Mouse (Mus musculus) cerebellum, adult 11-12 months (tissue): ENCODE measurements around the gene Zfp94.
"Not testable (repeated sequence)": the region's sequence is repeated elsewhere in the genome, so short reads cannot be mapped to it uniquely, and the experiment has no call there.

Experiments used
- DNase-seq: peaks from one replicate; pipeline ENCODE4 v3.0.0; 2022

Zfp94 gene

GRCm38 (mm10) chr7:24315726-24316566 is 520 bp downstream of the Zfp94 start:
- peak; percentile 64 for DNase-seq

DNA sequence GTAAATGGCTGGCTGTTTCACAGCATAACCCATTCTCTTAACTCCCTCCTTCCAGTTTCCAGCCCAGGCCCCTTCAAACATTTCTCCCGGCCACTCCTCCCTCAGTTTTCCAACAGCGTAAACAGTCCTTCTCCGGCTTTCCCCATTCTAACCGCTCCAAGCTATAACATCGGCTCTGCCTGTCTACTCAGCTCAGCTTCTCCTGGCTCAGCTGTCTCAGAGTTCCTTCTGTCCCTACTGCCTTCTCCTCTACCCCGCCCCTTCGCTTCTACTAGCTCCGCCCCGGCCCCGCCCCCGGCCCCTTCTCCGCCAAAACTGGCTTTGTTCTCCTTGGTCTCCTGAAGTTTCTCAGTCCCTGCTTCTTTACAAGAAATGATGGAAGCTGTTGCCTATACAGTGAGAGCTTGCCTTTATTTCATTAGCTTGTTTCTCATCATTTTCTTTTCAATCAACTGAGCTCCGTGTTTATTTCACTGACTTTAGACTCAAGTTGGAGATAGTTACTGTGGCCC is 15.6 kb downstream of the Zfp94 start, which contains the start of gene Zfp61:
Zfp61 (minus strand) TSS at position 462 of the 512 bp plus-strand sequence.
- no peak for DNase-seq

DNA sequence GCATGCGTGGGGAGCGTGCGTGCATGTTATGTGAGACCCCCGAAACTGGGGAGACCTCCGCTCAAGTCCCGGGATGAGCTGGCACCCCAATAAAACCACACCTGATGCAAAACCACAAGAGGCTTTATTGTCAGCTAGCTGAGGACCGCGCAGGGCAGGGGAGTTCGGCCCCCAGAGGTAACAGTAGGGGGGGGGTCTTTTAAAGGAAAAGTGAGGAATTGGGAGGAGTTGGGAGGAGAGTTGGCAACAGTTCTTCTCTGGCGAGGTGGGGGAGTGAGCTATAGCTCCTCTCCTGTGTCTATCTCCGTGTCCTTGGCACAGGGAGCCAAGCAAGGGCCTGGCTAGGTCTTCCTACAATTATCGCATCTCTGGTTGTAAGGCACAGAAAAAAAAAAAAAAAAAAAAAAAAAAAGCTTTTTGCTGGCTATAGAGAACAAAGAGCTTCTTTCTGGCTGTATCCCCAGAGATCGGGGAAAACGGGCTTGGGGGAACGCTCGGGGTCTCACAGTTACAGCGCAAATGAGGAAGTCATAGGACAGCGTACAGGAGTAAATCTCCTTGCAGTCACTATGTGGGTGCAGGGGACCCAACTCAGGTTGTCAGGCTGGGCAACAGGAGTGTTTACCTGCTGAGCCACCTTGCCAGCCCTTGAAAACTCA is 16.5 kb downstream of the Zfp94 start:
- DNase-seq, result peak; percentile 73

- peak; percentile 87 for DNase-seq
Observed at GRCm38 (mm10) chr7:24298973-24299708, 17.3 kb downstream of the Zfp94 start.

DNA sequence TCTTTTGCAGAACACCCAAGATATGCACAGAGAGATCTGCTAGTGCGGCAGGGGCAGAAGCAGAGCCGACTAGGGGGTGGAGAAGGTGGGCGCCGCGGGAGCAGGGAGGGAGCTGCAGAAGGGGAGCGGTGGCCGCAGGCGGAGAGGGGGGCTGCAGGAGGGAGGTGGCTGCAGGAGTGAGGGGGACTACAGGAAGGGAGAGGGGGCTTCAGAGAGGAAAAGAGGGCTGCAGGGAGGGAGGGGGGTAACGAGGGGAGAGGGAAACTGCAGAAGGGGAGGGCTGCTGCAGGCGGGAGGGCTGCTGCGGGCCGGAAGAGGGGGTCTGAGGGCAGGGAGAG is 17.9 kb downstream of the Zfp94 start:
- DNase-seq, result peak; percentile 51

DNA sequence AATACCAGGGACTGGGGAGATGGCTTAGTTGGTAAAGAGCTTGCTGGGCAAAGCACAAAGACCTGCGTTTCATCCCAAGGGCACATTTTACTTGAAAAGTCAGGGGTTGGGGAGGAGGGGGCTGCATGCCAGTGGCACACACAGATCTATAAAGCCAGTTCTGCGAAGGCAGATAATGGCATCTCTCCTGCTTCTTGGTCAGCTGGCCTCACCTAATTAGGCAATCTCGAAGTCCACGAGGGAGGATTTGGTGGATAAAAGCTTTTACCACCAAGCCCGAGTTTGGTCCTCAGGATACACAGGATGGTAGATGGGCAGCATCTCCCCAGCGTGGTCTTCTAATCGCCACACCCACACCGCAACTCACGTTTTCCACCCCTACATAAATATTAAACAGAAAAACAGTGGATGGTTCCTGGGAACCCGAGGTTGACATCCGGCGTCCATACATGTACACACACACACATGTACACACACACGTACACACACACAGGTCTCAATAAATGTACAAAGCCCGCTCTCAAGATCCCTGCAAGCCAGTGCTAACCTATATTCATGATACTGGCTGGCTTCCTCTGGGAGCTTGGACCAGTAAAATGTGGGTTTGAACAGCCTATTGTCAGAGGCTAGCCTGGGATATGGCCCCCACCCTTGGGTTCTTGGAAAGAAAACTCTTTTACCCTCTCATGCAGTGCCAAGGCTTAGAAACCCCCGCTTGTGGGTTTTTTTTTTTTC is 18.9 kb downstream of the Zfp94 start:
- no peak for DNase-seq

GRCm38 (mm10) chr7:24296386-24296785 is 20.1 kb downstream of the Zfp94 start:
- DNase-seq, result no peak

DNA sequence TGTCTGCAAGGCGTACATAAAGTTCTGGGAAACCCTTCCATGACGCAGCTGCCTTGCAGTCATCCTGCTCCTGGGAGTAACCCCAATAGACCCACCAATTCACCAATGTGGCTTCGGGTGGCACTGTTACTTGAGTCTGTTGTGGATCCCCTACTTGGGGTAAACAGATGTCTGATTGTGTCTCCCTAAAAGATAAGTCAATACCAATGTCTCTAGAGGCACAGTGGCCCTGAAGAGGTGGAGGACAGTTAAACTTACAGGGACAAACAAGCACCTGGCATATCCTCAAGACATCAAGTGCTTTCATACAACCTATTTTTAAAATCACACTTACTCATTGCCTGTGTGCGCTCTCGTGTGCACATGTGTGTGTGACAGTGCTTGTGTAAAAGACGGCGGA is 21.1 kb downstream of the Zfp94 start:
- no peak for DNase-seq

- DNase-seq, result no peak
Observed at GRCm38 (mm10) chr7:24294763-24295162, 21.7 kb downstream of the Zfp94 start.

- no peak for DNase-seq
Observed at GRCm38 (mm10) chr7:24293061-24293851, 23.2 kb downstream of the Zfp94 start.

- DNase-seq, result no peak
Observed at GRCm38 (mm10) chr7:24291387-24292090, 24.9 kb downstream of the Zfp94 start.

GRCm38 (mm10) chr7:24290106-24290693 is 26.3 kb downstream of the Zfp94 start:
- DNase-seq, result no peak

GRCm38 (mm10) chr7:24288512-24288911 is 28.0 kb downstream of the Zfp94 start:
- no peak for DNase-seq

GRCm38 (mm10) chr7:24287670-24288069 is 28.8 kb downstream of the Zfp94 start:
- no peak for DNase-seq

DNA sequence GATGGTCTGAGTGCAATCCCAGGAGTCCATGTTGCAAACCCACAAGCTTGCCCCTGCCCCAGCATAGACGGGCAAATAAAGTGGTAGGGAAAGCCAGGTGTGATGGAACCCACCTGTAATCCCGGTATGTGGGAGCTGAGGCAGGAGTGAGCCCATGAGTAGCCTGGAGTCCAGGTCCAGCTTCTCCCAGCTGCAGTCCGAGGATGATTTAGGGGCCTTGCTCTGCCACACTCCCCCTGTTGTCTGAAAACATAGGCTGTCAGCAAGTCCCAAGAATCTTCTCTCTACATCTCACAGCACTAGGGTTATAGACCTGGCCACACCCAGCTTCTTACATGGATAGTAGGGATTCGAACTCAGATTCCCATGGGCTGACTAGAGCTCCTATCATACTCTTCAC is 29.6 kb downstream of the Zfp94 start:
- DNase-seq, result no peak

- no peak for DNase-seq
Observed at GRCm38 (mm10) chr7:24286090-24286489, 30.4 kb downstream of the Zfp94 start.

- no peak for DNase-seq
Observed at GRCm38 (mm10) chr7:24280858-24281145, 35.7 kb downstream of the Zfp94 start.

DNA sequence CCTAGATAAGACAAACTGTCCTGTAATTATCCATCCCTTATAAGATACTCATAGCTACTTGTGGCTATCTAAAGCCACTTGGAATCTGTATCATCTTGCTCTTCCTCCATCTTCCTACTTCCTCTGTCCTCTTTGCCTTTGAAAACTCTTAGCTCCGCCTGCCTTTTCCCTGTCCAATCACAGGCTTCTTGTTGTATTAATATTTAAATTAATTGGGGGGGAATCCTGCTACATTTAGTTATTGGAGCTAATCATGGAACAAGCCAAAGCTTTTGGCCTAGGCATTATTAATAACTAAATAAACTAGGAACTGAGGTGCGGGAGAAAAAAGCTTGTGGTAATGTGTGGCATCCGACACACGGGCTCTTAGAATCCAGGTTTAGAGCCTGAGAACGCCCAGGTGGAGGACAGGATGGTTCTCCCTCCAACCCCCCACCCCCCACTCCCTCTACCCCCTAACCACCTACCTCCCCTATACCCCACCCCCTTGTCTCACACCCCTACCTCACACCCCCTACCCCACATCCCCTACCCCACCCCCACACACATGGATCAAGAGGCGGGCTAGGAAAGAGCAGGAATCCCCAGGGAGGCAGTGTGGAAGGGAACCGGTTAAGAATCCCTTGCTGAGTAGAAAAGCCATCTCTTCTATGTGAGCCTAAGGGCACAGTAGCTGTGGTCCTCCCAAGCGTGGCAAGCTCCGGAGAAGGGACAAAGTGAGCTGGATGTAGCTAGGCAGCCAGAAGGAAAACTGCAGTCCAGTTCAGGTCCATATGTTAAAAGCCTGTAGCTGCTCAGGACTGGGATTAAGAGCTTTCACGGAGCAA is 36.2 kb downstream of the Zfp94 start:
- DNase-seq, result no peak

- not testable (repeated sequence) for DNase-seq
Observed at GRCm38 (mm10) chr7:24278771-24279170, 37.7 kb downstream of the Zfp94 start.

- DNase-seq, result no peak
Observed at GRCm38 (mm10) chr7:24274456-24274855, 42.0 kb downstream of the Zfp94 start.
